Comparison of ENCODE assay signal across 13 mouse cellular contexts in genomic region chr5:48419741-48420140, GRCm38 (mm10).
"Had no signal": no experiment of that assay in that cellular context is flagged by ENCODE, and none has a peak within 500 bp of the region (broad histone marks: within the 10 kb centered on the region; RNA-seq: fewer than 3 reads in every experiment).

No protein-coding gene starts in this region.

- H3K4me1 ChIP-seq: limb, embryonic 13.5 days had no signal

- DNase-seq: kidney, adult 9 months; kidney, postnatal 10 days; left cerebral cortex, postnatal 4 days; lung, adult 18-20 months; lung, postnatal 4 days; right cerebral cortex, adult 18-20 months; right cerebral cortex, postnatal 25 days; thymus, postnatal 4 days had no signal

- H3K9me3 ChIP-seq: limb, embryonic 13.5 days had no signal

- H3K27ac ChIP-seq: limb, embryonic 13.5 days; liver, embryonic 14.5 days; stomach, postnatal 0 days had no signal

- H3K27me3 ChIP-seq: limb, embryonic 13.5 days had no signal

- H3K9ac ChIP-seq: limb, embryonic 13.5 days; liver, embryonic 14.5 days had no signal

- H3K36me3 ChIP-seq: limb, embryonic 13.5 days had no signal

- ATAC-seq: midbrain, embryonic 16.5 days had no signal

- H3K4me3 ChIP-seq: limb, embryonic 13.5 days had no signal

- H3K4me2 ChIP-seq: limb, embryonic 13.5 days; midbrain, embryonic 11.5 days had no signal
